Mouse (Mus musculus) heart, embryonic 11.5 days (tissue): ENCODE measurements around the gene Psmd14. TPM values are rescaled to one million over a fixed set of nuclear protein-coding genes. Genes with fewer than 3 reads are reported as not detected.

Experiments
- ATAC-seq: fragments of 200-750 bp; cut with Nextera tagmentation; replicated peaks from 2 replicates; pipeline ENCODE4 v1.8.0; 2017; ENCODE audit warnings: moderate library complexity; ENCODE audit not compliant: insufficient number of reproducible peaks, low FRiP score, low TSS enrichment
- H3K27ac ChIP-seq: fragments of 300-500 bp; sonication (generic); 2 replicates; pipeline ENCODE4 v1.5.1; 2014; ENCODE audit warnings: mild to moderate bottlenecking, low read depth, low read length
- H3K27me3 ChIP-seq: fragments of 300-500 bp; sonication (generic); 2 replicates; pipeline ENCODE4 v1.6.1; 2014; ENCODE audit warnings: mild to moderate bottlenecking, low read length, mixed read lengths; ENCODE audit not compliant: control insufficient read depth, insufficient read depth
- H3K36me3 ChIP-seq: fragments of 300-500 bp; sonication (generic); 2 replicates; pipeline ENCODE4 v1.6.1; 2014; ENCODE audit warnings: mild to moderate bottlenecking, low read length, moderate library complexity, mixed read lengths; ENCODE audit not compliant: control insufficient read depth, insufficient read depth
- H3K4me1 ChIP-seq: fragments of 300-500 bp; sonication (generic); 2 replicates; pipeline ENCODE4 v1.6.1; 2014; ENCODE audit warnings: low read length; ENCODE audit not compliant: control insufficient read depth, insufficient read depth
- H3K4me2 ChIP-seq: fragments of 300-500 bp; sonication (generic); 2 replicates; pipeline ENCODE4 v1.6.1; 2014; ENCODE audit warnings: mild to moderate bottlenecking, moderate library complexity
- H3K4me3 ChIP-seq: fragments of 300-500 bp; sonication (generic); 2 replicates; pipeline ENCODE4 v1.5.1; 2014; ENCODE audit warnings: low read depth, low read length
- H3K9ac ChIP-seq: fragments of 300-500 bp; sonication (generic); 2 replicates; pipeline ENCODE4 v1.6.1; 2014; ENCODE audit warnings: mild to moderate bottlenecking, low read depth, low read length, moderate library complexity
- H3K9me3 ChIP-seq: fragments of 300-500 bp; sonication (generic); replicated peaks from 2 replicates; pipeline ENCODE4 v1.6.1; 2016; ENCODE audit warnings: low read length; ENCODE audit not compliant: control insufficient read depth
- WGBS: fragments of 180-500 bp; shearing (Covaris S2); extraction: QIAGEN DNeasy Blood & Tissue Kit; methylation state at CpG from one replicate; pipeline ENCODE4 v1.1.7; 2014; ENCODE audit not compliant: insufficient replicate concordance; 5-methylcytosine and 5-hydroxymethylcytosine counted together
- polyA plus RNA-seq: library from polyadenylated mRNA; unstranded; fragments of >200 nt; fragmentation: Nextera tagmentation; extraction: Ambion mirVana; gene quantifications from 2 replicates; pipeline ENCODE4 v1.2.1, GENCODE M21; 2014

Psmd14 gene
- polyA plus RNA-seq, 1 experiment from 2014 or later: 164 TPM

- no peak for ATAC-seq
- Histone ChIP-seq H3K4me1 (peaks cover 8% of the 10 kb centered on the region; the same call in 1 of the 2 replicates), H3K4me2 (no peak overlapping the region), H3K9me3 (no peaks in the 10 kb centered on the region), H3K27me3 (peaks cover 73% of the 10 kb centered on the region), H3K9ac (no peak overlapping the region), H3K27ac (no peak overlapping the region), H3K36me3 (no peaks in the 10 kb centered on the region), H3K4me3 (no peak overlapping the region)
- 5% methylated on average over 6 of the region's 6 CpGs for WGBS
Measured at GRCm38 (mm10) chr2:61813106-61813505, 101.6 kb downstream of the Psmd14 start.

DNA sequence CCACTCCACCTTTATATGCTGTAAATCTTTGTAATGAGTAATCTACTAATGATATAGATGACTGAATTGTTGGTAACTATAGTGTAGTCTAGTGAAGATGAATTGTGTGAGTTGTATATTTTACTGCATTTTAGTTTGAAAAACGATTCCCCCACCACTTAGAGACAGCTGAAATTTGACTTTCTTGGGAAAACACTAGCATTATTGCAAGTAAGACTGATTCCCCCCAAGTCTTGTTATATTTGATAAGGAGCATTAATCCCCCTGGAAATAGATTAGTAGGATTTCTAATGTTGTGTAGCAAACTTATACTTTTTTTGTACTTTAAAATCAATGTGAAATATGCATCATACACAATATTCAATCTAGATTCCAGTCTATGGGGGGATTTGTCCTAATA, 102.0 kb downstream of the Psmd14 start:
- WGBS: 23% methylated on average over 1 of the region's 1 CpGs
- H3K9ac ChIP-seq: no peak overlapping the region
- H3K4me1 ChIP-seq: peaks cover 8% of the 10 kb centered on the region; the same call in 1 of the 2 replicates
- H3K4me2 ChIP-seq: no peak overlapping the region
- no peak for ATAC-seq
- H3K27me3 ChIP-seq: peaks cover 69% of the 10 kb centered on the region
- H3K36me3 ChIP-seq: no peaks in the 10 kb centered on the region
- H3K27ac ChIP-seq: no peak overlapping the region
- H3K9me3 ChIP-seq: no peaks in the 10 kb centered on the region
- H3K4me3 ChIP-seq: no peak overlapping the region

DNA sequence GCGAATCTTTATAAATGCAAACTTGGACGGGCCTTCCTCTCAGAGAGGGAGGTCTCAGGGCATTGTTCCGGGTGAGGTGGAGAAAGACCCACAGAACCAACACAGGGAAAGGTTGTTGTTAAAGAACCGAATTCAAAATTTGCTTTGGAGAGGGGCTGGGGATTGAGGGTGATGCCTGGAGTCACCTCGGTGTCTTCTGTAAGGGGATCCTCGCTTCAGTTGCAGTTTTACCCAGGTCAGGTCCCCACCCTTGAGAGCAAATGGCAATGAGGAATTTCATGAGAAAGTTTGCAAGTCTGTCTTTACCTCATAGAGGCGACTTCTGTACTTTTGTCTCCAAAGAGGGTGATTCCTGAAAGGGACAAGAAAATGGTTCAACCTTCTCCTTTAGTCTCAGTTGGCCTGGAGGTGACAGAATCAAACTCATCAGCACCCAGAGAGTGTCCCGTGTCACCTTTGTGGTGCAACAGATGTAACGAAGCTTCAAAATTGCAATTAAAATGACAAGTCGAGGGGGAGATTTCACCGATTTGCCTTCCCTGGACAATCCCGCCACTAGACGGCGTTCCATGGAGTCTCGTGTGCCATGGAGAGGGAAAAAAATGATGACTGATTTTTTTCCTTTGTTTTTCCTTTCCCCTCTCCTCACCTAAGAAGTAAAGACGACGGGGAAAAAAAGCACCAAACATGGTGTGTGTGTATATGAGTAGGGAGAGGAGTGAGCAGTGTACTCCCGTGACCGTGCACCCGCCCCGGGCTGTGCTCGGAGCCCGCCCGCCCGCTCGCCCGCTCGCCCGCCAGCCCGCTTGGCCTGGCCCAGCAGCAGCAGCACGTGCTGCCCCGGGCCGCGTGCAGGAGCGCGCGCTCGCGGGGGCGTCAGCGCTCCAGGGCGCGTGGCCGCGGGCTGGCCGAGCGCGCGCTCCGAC, 103.3 kb downstream of the Psmd14 start:
- WGBS: 2% methylated on average over 47 of the region's 50 CpGs

GRCm38 (mm10) chr2:61815583-61816313, 104.3 kb downstream of the Psmd14 start:
- peak overlapping the region; percentile 83 for H3K4me2 ChIP-seq
- H3K27me3 ChIP-seq: peaks cover 51% of the 10 kb centered on the region
- peak overlapping the region; percentile 63 for H3K9ac ChIP-seq
- H3K9me3 ChIP-seq: no peaks in the 10 kb centered on the region
- no peak overlapping the region for H3K27ac ChIP-seq
- WGBS: 6% methylated on average over 65 of the region's 66 CpGs
- no peaks in the 10 kb centered on the region for H3K36me3 ChIP-seq
- peaks cover 8% of the 10 kb centered on the region; the same call in 1 of the 2 replicates for H3K4me1 ChIP-seq
- H3K4me3 ChIP-seq: peak overlapping the region; percentile 39
- peak; percentile 58 for ATAC-seq

More for the DNA sequence above, 103.3 kb downstream of the Psmd14 start:
- H3K4me3 ChIP-seq: peak overlapping the region; percentile 39
- peaks cover 8% of the 10 kb centered on the region; the same call in 1 of the 2 replicates for H3K4me1 ChIP-seq
- peak overlapping the region; percentile 83 for H3K4me2 ChIP-seq
- peaks cover 58% of the 10 kb centered on the region for H3K27me3 ChIP-seq
- H3K36me3 ChIP-seq: no peaks in the 10 kb centered on the region
- H3K9me3 ChIP-seq: no peaks in the 10 kb centered on the region
- ATAC-seq: peak; percentile 44; the same call in 1 of the 2 replicates
- peak overlapping the region; percentile 63; the same call in 1 of the 2 replicates for H3K9ac ChIP-seq
- H3K27ac ChIP-seq: no peak overlapping the region

- H3K9me3 ChIP-seq: no peaks in the 10 kb centered on the region
- no peak overlapping the region for H3K4me3 ChIP-seq
- H3K36me3 ChIP-seq: no peaks in the 10 kb centered on the region
- H3K27ac ChIP-seq: no peak overlapping the region
- no peak for ATAC-seq
- H3K4me1 ChIP-seq: peaks cover 5% of the 10 kb centered on the region; the same call in 1 of the 2 replicates
- WGBS: 53% methylated on average over 1 of the region's 1 CpGs
- no peak overlapping the region for H3K4me2 ChIP-seq
- peaks cover 28% of the 10 kb centered on the region for H3K27me3 ChIP-seq
- H3K9ac ChIP-seq: no peak overlapping the region
Measured at GRCm38 (mm10) chr2:61818197-61818596, 106.7 kb downstream of the Psmd14 start.

DNA sequence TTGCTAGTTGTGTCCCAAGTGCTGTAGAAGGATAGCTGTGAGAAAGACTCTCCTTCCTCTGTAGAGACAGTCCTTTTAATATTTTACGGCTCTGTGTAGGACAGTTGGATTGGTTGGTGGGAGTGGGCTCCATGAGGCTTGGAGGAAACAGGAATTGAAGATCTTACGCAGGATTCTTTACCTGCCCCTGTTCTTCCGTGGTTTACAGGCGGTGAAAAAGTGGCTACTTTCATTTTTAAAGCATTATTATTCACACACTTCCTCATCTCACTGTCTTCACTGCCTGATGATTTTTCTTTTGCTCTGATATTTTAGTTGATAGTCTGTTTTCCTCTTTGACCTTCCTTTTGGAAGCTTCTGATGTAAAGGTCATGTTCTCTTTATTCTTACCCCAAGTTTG, 108.7 kb downstream of the Psmd14 start:
- ATAC-seq: no peak
- H3K4me3 ChIP-seq: no peak overlapping the region
- no peaks in the 10 kb centered on the region for H3K36me3 ChIP-seq
- WGBS: 63% methylated on average over 4 of the region's 4 CpGs
- H3K27ac ChIP-seq: no peak overlapping the region
- peaks cover 5% of the 10 kb centered on the region; the same call in 1 of the 2 replicates for H3K4me1 ChIP-seq
- H3K4me2 ChIP-seq: no peak overlapping the region
- peaks cover 14% of the 10 kb centered on the region for H3K27me3 ChIP-seq
- no peak overlapping the region for H3K9ac ChIP-seq
- H3K9me3 ChIP-seq: no peaks in the 10 kb centered on the region

DNA sequence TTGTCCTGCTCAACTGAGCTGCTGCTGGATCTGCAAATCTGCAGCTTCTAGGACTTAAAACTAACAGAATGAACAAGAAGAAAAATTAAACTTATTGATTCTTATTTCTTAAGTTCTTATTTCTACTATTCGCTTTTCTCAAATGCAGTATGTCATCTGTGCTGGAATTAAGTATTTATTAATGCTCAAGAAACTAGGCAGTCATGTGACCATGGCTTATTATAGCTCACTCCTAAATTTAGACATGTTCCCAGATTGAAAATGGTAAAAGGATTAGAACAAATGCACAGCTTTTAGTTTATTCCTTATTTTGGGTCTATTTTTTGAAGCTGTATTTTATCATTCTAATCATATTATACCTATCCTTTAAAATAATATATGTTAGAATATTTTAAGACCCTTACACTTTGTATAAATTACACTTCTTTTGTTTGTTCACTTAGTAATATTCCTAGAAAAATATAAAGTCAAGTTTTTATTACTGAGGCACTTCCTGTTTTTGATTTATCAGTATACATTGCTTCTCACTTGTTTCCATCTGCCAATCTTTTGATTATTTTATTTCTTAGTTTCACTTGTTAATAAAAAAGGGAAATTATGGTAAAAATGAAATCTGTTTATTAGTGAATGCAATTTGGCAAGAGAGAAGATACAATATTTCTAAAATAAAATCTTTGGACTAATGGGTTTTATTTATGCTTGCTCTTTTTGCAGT, 112.1 kb downstream of the Psmd14 start:
- no peaks in the 10 kb centered on the region for H3K4me1 ChIP-seq
- H3K4me2 ChIP-seq: no peak overlapping the region
- H3K4me3 ChIP-seq: no peak overlapping the region
- no peak overlapping the region for H3K27ac ChIP-seq
- H3K27me3 ChIP-seq: peaks cover 4% of the 10 kb centered on the region; the same call in 1 of the 2 replicates
- no peaks in the 10 kb centered on the region for H3K9me3 ChIP-seq
- 74% methylated on average over 1 of the region's 1 CpGs for WGBS
- no peaks in the 10 kb centered on the region for H3K36me3 ChIP-seq
- no peak overlapping the region for H3K9ac ChIP-seq
- ATAC-seq: no peak

GRCm38 (mm10) chr2:61837243-61837806, 125.8 kb downstream of the Psmd14 start:
- no peaks in the 10 kb centered on the region for H3K27me3 ChIP-seq
- H3K4me3 ChIP-seq: no peak overlapping the region
- WGBS: 81% methylated on average over 2 of the region's 2 CpGs

More at GRCm38 (mm10) chr2:61837243-61837806, 125.8 kb downstream of the Psmd14 start:
- Histone ChIP-seq H3K27ac (no peak overlapping the region), H3K4me2 (no peak overlapping the region), H3K4me1 (no peaks in the 10 kb centered on the region), H3K36me3 (no peaks in the 10 kb centered on the region), H3K9me3 (no peaks in the 10 kb centered on the region), H3K9ac (no peak overlapping the region)
- no peak for ATAC-seq
